Mouse (Mus musculus): ENCODE results near the gene Stxbp5. TPM values are rescaled to one million over a fixed set of nuclear protein-coding genes. Genes with fewer than 3 reads are reported as not detected.

Stxbp5 gene
- total RNA-seq, 1 experiment from 2014 or later = 26.2 TPM

DNA sequence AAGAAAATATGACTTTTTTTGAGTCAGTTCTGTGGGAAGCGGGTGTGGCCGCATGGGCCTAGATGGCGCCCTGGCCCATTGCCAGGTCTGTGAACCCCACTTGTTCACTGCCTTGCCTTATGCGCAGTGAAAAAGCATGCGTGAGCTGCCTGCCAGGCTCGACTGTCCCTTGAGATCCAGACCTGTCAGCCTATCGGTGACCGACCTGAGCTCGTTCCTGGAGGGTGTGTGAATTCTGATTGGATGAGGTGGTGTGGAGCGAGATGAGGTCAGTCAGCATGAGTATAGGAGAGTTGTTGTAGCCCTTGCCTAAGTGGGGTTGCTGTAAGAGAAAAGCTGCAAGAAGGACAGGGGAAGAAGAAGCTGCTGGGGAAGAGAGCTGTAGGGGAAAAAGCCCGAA, 114.4 kb downstream of the Stxbp5 start:
- ATAC-seq (ENCODE audit: extremely low read depth, insufficient number of reproducible peaks, low FRiP score, poor library complexity, severe bottlenecking) = no peak

- ATAC-seq (ENCODE audit: extremely low read depth, insufficient number of reproducible peaks, low FRiP score, poor library complexity, severe bottlenecking) = no peak
Observed at GRCm38 (mm10) chr10:9785651-9786050, 115.2 kb downstream of the Stxbp5 start.

DNA sequence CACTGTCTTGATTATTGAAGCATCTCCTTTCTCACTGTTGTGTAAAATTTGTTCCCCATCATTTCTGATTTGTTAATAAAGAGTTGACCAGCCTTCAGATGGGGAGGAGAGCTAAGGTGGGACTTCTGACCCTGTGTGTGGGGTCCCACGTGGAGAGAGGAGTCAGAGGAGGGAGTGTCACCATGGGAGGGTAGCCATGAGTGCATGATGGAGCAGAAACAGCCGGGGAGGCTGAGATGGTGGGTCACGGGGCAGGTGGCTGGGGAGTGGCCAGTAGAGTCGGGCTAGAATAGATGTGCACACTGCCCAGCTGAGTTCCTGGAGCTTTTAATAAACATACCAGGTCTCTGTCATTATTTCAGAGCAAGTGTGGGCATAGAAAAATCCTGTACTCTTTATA, 121.0 kb downstream of the Stxbp5 start:
- no peak for ATAC-seq (ENCODE audit: extremely low read depth, insufficient number of reproducible peaks, low FRiP score, poor library complexity, severe bottlenecking)

DNA sequence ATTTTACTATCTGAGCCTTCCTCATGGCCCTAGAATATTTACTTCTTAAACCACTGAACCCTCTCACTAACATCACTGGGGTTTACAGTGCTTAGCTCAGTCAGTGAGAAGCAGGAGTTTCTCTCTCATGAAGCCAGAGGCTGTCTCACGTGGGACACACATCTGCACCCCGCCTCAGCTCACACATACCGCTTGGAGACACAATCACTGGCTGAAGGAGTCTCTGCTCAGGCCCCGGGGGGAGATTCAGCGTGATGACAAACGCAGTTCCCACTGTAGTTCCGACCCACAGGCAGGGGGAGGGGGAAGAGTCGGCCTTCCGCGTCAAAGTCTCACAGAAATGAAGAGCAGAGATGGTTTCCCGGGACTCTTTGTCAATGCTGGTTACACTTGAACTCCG, 130.6 kb downstream of the Stxbp5 start:
- no peak for ATAC-seq (ENCODE audit: extremely low read depth, insufficient number of reproducible peaks, low FRiP score, poor library complexity, severe bottlenecking)

DNA sequence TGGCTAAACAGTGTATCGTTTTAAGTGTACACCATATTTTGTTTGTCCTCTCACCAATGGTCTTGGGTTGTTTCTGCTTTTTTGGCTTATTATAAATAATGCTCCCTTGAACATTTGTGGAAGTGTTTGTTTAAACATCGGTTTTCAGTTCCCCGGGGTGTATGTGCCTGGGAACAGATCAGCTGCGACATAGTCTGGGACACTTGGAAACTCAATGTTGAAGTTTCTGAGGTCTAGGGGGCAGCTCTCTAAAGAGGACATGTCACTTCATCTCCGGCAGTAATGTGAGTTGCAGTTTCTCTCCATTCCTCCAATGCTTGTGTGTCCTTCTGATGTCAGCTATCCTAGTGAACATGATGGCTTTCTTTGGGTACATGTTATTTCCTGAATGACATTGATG, 137.0 kb downstream of the Stxbp5 start:
- no peak for ATAC-seq (ENCODE audit: extremely low read depth, insufficient number of reproducible peaks, low FRiP score, poor library complexity, severe bottlenecking)

DNA sequence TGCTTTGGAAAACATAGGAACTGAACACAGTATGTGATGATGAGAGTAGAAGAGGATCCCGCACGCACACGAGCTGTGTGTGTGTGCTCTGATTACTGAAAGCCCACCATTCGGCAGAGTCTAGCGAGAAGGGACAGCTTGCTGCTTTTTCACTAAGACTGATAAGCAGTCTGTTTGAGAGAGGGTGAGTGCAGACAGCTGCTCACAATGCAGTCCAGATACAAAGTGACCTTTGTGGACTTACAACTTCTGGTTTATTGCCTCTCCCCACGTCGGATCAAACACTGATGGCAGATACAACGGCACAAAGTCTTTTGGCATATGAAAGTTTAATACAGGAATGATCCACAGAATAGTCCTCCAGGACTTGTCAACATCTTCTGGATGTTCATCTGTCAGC, 140.6 kb downstream of the Stxbp5 start:
- ATAC-seq (ENCODE audit: extremely low read depth, insufficient number of reproducible peaks, low FRiP score, poor library complexity, severe bottlenecking) = no peak

- ATAC-seq (ENCODE audit: extremely low read depth, insufficient number of reproducible peaks, low FRiP score, poor library complexity, severe bottlenecking) = no peak
Observed at GRCm38 (mm10) chr10:9756546-9756945, 144.3 kb downstream of the Stxbp5 start.

GRCm38 (mm10) chr10:9754893-9755541, 145.9 kb downstream of the Stxbp5 start:
- ATAC-seq (ENCODE audit: extremely low read depth, insufficient number of reproducible peaks, low FRiP score, poor library complexity, severe bottlenecking) = no peak

DNA sequence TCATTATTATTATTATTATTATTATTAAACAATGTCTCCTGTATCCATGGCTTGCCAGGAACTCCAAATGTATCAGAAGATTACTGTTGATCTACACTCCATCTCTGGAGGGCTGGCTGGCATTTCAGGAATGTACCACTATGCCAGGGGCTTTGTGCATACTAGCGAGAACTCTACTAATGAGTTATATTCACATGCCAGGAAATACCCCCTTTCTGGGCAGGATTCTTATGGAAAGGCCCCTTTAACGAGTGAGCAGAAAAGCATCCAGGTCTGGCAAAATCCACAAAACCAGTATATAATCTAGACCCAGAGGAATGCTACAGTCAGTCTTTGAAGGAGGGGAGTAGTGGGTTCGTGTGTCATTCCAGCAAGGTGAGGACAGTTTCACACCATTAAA, 167.0 kb downstream of the Stxbp5 start:
- no peak for ATAC-seq (ENCODE audit: extremely low read depth, insufficient number of reproducible peaks, low FRiP score, poor library complexity, severe bottlenecking)

DNA sequence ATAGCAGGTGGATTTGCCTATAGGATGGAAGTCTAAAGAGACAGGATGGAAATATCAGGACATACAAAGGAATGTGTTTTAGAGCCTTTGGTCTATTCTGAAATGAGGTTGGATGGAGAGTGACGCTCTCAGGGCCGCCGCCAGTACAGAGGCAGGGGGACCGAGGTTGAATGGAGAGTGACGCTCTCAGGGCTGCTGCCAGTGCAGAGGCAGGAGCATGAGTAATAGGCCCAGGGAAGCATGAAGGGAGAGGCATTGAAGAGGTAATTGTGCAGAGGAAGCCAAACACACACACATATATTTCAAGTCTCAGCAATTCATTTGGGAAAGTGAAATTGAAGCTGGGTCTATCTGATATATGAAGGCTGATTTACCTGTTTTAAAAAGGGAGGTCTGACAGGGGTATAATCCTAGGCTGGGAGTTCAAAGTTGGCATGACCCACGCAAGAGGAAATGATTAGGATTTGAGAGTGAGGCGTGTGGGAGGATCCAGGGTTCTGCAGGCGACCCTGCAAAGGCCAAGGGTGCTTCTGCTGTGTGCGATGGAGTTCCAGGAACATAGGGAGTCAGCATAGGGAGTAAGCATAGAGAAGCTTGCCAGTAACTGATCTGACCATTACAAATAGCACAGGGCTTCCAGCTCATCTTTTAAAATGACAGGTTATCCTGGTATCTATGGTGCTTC, 168.7 kb downstream of the Stxbp5 start:
- no peak for ATAC-seq (ENCODE audit: extremely low read depth, insufficient number of reproducible peaks, low FRiP score, poor library complexity, severe bottlenecking)

GRCm38 (mm10) chr10:9722519-9723303, 178.2 kb downstream of the Stxbp5 start:
- ATAC-seq (ENCODE audit: extremely low read depth, insufficient number of reproducible peaks, low FRiP score, poor library complexity, severe bottlenecking) = no peak

DNA sequence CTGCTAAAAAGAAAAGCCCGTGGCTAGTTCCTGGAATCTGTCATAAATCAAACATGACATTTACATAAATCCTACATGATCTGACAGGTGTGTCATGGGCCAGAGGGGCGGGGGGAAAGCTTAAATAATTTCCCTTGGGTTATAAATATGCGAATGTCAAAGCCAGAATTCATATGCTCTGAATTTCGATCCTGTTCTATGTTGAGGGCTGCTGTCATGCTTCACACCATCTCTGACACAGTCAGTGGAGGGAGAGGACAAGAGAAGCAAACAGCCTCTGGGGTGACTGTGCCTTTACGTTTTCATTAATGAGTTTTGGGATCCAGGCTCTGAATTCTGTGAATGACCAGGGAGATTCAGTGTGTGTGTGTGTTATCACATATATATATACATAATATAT, 180.9 kb downstream of the Stxbp5 start:
- ATAC-seq (ENCODE audit: extremely low read depth, insufficient number of reproducible peaks, low FRiP score, poor library complexity, severe bottlenecking) = no peak

- no peak for ATAC-seq (ENCODE audit: extremely low read depth, insufficient number of reproducible peaks, low FRiP score, poor library complexity, severe bottlenecking)
Observed at GRCm38 (mm10) chr10:9718086-9718485, 182.8 kb downstream of the Stxbp5 start.

Other genes starting within 250 kb of the Stxbp5 start
- under 0.01 TPM in 1 of 2 replicates, not detected in the other for gene Samd5, start 225.9 kb downstream of the Stxbp5 start, total RNA-seq (2017)